Mouse (Mus musculus): Measurements from ENCODE around the gene Kctd17. TPM values are rescaled to one million over a fixed set of nuclear protein-coding genes. Genes with fewer than 3 reads are reported as not detected.
A peak's percentile ranks its signal among the peaks of the same experiment; 100 is the strongest.

Gene Kctd17
- 380 and 463 TPM in 2 replicates for polyA plus RNA-seq (2012; rRNA removed)

DNA sequence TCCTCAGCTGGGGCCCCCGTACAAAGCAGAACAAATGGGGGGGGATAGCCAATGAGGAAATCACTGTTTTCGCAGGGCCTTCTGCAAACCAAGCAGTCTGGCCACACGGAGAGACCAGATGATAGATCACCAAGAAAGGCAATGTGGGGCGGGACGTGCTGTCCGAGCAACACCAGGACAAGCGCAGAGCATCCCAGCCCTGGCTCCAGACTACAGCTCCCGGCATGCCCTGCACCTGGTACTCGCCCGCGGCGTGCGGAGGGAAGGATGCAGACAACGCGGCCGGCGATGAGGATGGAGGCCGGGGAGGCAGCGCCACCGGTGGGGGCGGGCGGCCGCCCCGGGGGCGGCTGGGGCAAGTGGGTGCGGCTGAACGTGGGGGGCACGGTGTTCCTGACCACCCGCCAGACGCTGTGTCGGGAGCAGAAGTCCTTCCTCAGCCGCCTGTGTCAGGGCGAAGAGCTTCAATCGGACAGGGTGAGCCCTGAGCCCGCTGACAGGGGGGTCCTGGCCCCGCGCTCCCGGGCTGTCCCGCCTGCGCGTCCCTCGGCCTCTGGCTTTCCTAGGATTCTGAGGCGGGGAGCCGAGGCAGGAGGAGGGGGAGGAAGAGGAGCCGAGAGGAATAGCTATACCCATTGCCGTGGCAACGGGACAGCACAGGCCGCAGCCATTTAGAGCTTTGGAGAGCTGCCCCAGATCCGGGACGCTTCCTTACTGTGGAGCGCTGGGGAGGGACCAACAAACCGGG, at the start of gene Kctd17:
Kctd17 (plus strand) TSS at position 174 of the 748 bp plus-strand sequence.
- DNase-seq (ENCODE audit: extremely low spot score in 1 of 2, low spot score in 1 of 2) = peak in 1 of 2 experiments; percentile 87

DNA sequence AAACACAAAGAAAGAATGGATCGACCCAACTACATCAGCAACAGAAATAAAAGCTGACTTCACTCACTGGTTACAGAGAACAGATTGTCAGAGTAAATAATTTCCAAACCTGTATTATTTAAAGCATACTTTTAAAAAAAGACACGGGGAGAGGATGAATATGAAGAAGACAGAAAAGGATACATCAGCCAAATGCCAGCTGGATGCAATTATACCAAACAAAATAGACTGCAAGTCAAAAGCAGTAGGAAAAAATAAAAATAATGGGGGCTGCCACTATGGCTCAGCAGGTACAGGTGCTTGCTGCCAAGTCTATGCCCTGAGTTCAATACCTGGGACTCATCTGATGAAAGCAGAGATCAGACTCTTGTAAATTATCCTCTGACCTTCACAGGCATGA, 48.2 kb upstream of the Kctd17 start:
- DNase-seq (ENCODE audit: extremely low spot score in 1 of 2, low spot score in 1 of 2) = no peak

- peak in 1 of 2 experiments; percentile 32 for DNase-seq (ENCODE audit: extremely low spot score in 1 of 2, low spot score in 1 of 2)
Observed at GRCm38 (mm10) chr15:78380741-78381140, 47.6 kb upstream of the Kctd17 start.

DNA sequence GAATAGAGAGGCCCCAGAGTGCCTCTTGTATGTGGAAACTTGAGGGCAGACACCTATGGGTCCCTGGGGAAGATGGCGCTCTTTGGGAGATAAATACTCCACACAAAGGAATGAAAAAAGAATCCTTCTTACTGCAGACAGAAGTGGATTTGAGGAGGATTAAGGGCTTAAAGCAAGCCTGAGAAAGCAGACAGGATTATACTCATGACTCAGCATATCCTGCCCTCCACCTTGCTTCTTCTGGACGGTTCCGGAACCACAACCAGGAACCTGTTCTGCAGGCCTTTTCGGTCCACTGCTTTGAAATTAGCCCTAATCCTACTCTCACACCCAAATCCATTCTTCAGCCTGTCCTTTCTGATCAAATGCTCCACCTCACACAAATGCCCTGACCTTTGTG, 46.2 kb upstream of the Kctd17 start:
- no peak for DNase-seq (ENCODE audit: extremely low spot score in 1 of 2, low spot score in 1 of 2)

GRCm38 (mm10) chr15:78383450-78384219, 44.7 kb upstream of the Kctd17 start:
- DNase-seq (ENCODE audit: extremely low spot score in 1 of 2, low spot score in 1 of 2) = peak; percentile 53 to 56

GRCm38 (mm10) chr15:78384220-78385116, 43.9 kb upstream of the Kctd17 start:
- peak in 1 of 2 experiments; percentile 45 for DNase-seq (ENCODE audit: extremely low spot score in 1 of 2, low spot score in 1 of 2)

DNA sequence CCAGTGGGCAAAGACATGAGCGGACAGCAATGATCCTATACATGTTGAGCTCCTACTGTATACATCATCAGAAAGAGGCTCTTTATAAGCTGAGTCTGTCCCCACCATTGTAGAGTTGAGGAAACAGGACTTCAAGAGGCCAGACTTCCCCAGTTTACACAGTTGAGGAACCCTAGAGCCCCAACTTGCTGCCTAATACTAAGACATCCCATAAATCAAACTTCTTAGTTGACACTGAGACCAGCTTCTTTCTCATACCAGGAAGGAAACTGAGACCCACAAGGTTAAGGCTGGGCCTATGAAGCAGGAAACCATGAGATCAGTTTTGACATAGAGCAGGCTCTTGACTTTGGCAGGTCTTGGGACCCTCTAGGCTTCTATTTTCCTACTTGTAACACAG, 42.8 kb upstream of the Kctd17 start:
- no peak for DNase-seq (ENCODE audit: extremely low spot score in 1 of 2, low spot score in 1 of 2)

- DNase-seq (ENCODE audit: extremely low spot score in 1 of 2, low spot score in 1 of 2) = peak in 1 of 2 experiments; percentile 22
Observed at GRCm38 (mm10) chr15:78390855-78391254, 37.5 kb upstream of the Kctd17 start.

GRCm38 (mm10) chr15:78395478-78395962, 32.8 kb upstream of the Kctd17 start, which contains the start of gene Tex33:
Gene Tex33, minus strand, starts transcription at chr15:78395912.
- no peak for DNase-seq (ENCODE audit: extremely low spot score in 1 of 2, low spot score in 1 of 2)

DNA sequence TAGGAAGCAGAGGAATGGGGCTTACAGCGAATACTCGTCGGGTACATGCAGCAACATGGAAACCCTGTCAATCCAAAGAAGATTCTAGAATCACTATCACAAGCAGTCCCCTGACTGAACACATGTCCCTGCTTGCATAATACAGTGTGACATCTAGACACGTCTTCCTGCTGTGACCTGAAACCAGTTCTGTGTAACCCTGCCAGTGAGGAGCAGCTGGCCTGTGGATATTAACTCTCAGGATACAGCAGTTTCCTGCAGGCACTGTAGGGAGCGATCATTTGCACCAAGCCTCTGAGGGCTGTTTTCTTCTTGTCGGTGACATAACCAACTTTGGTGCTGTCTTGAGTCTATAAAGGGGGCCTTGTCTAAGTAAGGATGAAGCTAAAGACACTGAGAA, 27.0 kb upstream of the Kctd17 start:
- no peak for DNase-seq (ENCODE audit: extremely low spot score in 1 of 2, low spot score in 1 of 2)

DNA sequence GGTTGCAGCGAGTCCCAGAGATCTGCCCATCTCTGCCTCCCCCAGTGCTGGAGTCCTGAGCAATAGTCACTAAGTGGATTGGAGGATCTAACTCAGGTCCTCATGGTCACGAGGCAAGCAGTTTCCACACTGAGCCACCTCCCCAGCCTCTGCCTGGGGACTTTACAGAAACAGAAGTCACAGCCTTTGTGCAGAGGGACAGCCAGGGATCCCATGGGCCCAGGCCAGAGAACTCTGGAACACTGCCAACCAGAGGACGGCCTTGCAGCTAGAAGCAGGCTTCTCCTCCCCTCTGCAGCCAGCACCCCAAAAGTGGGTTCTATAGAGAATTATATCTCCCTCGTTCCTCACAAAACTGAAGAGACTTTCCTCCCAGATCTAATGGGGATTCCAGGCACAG, 26.4 kb upstream of the Kctd17 start:
- peak in 1 of 2 experiments; percentile 63 for DNase-seq (ENCODE audit: extremely low spot score in 1 of 2, low spot score in 1 of 2)

GRCm38 (mm10) chr15:78402423-78402822, 25.9 kb upstream of the Kctd17 start:
- DNase-seq (ENCODE audit: extremely low spot score in 1 of 2, low spot score in 1 of 2) = no peak

- no peak for DNase-seq (ENCODE audit: extremely low spot score in 1 of 2, low spot score in 1 of 2)
Observed at GRCm38 (mm10) chr15:78403301-78403741, 25.0 kb upstream of the Kctd17 start.

- DNase-seq (ENCODE audit: extremely low spot score in 1 of 2, low spot score in 1 of 2) = peak in 1 of 2 experiments; percentile 21
Observed at GRCm38 (mm10) chr15:78403896-78404295, 24.5 kb upstream of the Kctd17 start.

GRCm38 (mm10) chr15:78405098-78405497, 23.3 kb upstream of the Kctd17 start:
- DNase-seq (ENCODE audit: extremely low spot score in 1 of 2, low spot score in 1 of 2) = no peak

DNA sequence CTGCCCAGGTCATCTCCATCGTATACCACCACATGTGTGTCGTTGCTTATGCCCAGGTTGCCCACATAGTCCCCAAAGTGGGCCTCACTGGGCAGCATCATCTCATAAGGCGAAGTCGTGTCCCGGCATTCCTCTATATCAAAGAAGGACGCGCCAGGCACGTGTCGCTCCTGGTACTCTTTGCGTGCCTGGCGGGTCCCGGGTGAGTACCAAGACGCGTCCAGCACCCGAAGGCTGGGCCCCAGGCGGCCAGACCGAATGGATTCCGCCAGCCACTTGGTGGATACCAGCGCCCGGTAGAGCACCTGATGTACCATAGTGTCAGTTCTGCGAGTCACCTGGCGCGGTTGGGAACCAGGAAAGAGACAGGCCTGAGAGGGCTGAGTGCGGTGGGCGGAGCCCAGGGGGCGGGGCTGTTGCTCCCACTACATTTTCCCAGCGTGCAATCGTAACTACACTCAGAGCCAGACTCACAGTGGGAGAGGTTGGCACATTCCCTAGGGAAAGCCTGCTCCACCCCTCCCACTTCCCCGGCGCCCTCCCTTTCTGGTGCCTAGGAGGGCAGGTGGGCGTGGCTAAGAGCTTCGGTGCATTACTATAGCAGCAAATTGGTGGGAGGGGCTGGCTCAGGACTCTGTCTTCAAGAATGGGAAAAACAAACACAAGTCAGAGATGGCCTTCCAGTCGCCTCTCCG, 22.7 kb upstream of the Kctd17 start, which contains the start of gene Tst:
Tst (minus strand) TSS at position 391 of the 695 bp plus-strand sequence.
- peak; percentile 87 to 92 for DNase-seq (ENCODE audit: extremely low spot score in 1 of 2, low spot score in 1 of 2)

- DNase-seq (ENCODE audit: extremely low spot score in 1 of 2, low spot score in 1 of 2) = peak; percentile 77 to 91
Observed at GRCm38 (mm10) chr15:78406293-78406934, 21.9 kb upstream of the Kctd17 start, which contains the start of gene Mpst. Gene Mpst, plus strand, starts transcription at chr15:78406416.

GRCm38 (mm10) chr15:78409570-78410052, 18.8 kb upstream of the Kctd17 start:
- no peak for DNase-seq (ENCODE audit: extremely low spot score in 1 of 2, low spot score in 1 of 2)

All from frontal cortex, adult 2 months (tissue).